Comparison of ENCODE assay signal across 15 mouse cellular contexts in the genomic region with DNA sequence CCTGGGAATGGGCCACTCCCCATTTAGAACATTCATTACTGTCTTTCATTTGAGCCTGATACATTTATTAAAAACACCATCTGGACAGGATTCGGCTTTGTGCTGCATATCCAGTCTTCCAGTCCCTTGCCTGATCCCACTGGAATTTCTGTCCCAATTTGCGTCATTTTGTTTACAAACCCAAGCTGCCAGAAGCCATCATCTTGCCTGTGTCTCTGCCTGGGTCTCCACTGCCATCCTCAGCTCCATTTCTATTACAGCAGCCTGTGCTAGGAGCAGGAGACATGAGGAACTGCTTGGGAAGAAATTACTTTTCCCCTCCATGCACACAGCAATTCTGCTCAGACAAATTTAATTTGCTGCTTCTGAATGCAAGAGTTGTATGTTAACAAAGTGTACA.
DNase-seq lines count a peak whose midpoint lies in the region; ATAC-seq and TF ChIP-seq lines count a peak whose summit lies in the region.
"Had no signal": no experiment of that assay in that cellular context is flagged by ENCODE, and none has a peak within 500 bp of the region (broad histone marks: within the 10 kb centered on the region; RNA-seq: fewer than 3 reads in every experiment).

No protein-coding gene starts in this region.

- no peaks in the 10 kb centered on the region for H3K9me3 ChIP-seq in forebrain, embryonic 14.5 days (replicated peaks; ENCODE audit: control insufficient read depth, low read length)
- H3K9me3 ChIP-seq in forebrain, embryonic 13.5 days (replicated peaks), result no peaks in the 10 kb centered on the region
- H3K9me3 ChIP-seq in intestine, postnatal 0 days (ENCODE audit: control insufficient read depth), result no peaks in the 10 kb centered on the region
- no peaks in the 10 kb centered on the region for H3K9me3 ChIP-seq in intestine, embryonic 16.5 days (ENCODE audit: control insufficient read depth, low read length)
- H3K9me3 ChIP-seq in midbrain, embryonic 14.5 days (ENCODE audit: control insufficient read depth, low read length), result no peaks in the 10 kb centered on the region
- H3K9me3 ChIP-seq in midbrain, embryonic 13.5 days, result no peaks in the 10 kb centered on the region
- no peaks in the 10 kb centered on the region for H3K9me3 ChIP-seq in neural tube, embryonic 15.5 days (replicated peaks)
- H3K9me3 ChIP-seq in embryonic facial prominence, embryonic 10.5 days, result no peaks in the 10 kb centered on the region
- H3K9me3 ChIP-seq: liver, embryonic 12.5 days; midbrain, embryonic 10.5 days had no signal

- no peaks in the 10 kb centered on the region for H3K36me3 ChIP-seq in forebrain, embryonic 14.5 days (ENCODE audit: control insufficient read depth, insufficient read depth, low read length)
- peaks cover 14% of the 10 kb centered on the region; the same call in 1 of the 2 replicates for H3K36me3 ChIP-seq in forebrain, embryonic 13.5 days (ENCODE audit: poor library complexity, severe bottlenecking)
- H3K36me3 ChIP-seq in intestine, postnatal 0 days (ENCODE audit: control insufficient read depth, insufficient read depth), result peaks cover 9% of the 10 kb centered on the region; the same call in 1 of the 2 replicates
- no peaks in the 10 kb centered on the region for H3K36me3 ChIP-seq in intestine, embryonic 16.5 days (ENCODE audit: control insufficient read depth, insufficient read depth, low read length)
- no peaks in the 10 kb centered on the region for H3K36me3 ChIP-seq in midbrain, embryonic 14.5 days (ENCODE audit: control insufficient read depth, insufficient read depth, low read length)
- H3K36me3 ChIP-seq in midbrain, embryonic 13.5 days, result peaks cover 13% of the 10 kb centered on the region
- no peaks in the 10 kb centered on the region; the same call in 1 of the 2 replicates for H3K36me3 ChIP-seq in neural tube, embryonic 15.5 days
- H3K36me3 ChIP-seq in embryonic facial prominence, embryonic 10.5 days (replicated peaks), result peaks cover 14% of the 10 kb centered on the region

- DNase-seq in forebrain, embryonic 14.5 days (ENCODE audit: low spot score), result peak; percentile 51
- DNase-seq in midbrain, embryonic 14.5 days, result peak; percentile 52
- DNase-seq in embryonic facial prominence, embryonic 10.5 days (ENCODE audit: low spot score), result no peak
- DNase-seq: embryo, embryonic 11 days; gastrocnemius, postnatal 10 days; heart, postnatal 4 days had no signal

- no peak overlapping the region for H3K4me3 ChIP-seq in forebrain, embryonic 14.5 days (ENCODE audit: low read depth, low read length)
- no peak overlapping the region for H3K4me3 ChIP-seq in forebrain, embryonic 13.5 days
- H3K4me3 ChIP-seq in intestine, postnatal 0 days (ENCODE audit: low read depth, low read length), result no peak overlapping the region
- H3K4me3 ChIP-seq in intestine, embryonic 16.5 days (ENCODE audit: low read length), result no peak overlapping the region
- no peak overlapping the region for H3K4me3 ChIP-seq in midbrain, embryonic 14.5 days (replicated peaks; ENCODE audit: low read depth, low read length)
- no peak overlapping the region for H3K4me3 ChIP-seq in midbrain, embryonic 13.5 days (replicated peaks)
- no peak overlapping the region for H3K4me3 ChIP-seq in neural tube, embryonic 15.5 days (replicated peaks)
- H3K4me3 ChIP-seq in embryonic facial prominence, embryonic 10.5 days, result no peak overlapping the region
- H3K4me3 ChIP-seq: liver, embryonic 12.5 days; midbrain, embryonic 10.5 days had no signal

- no peak overlapping the region for H3K9ac ChIP-seq in forebrain, embryonic 14.5 days (ENCODE audit: low read length)
- no peak overlapping the region for H3K9ac ChIP-seq in forebrain, embryonic 13.5 days
- no peak overlapping the region for H3K9ac ChIP-seq in intestine, postnatal 0 days (ENCODE audit: low read depth, low read length)
- no peak overlapping the region for H3K9ac ChIP-seq in intestine, embryonic 16.5 days (ENCODE audit: low read depth, low read length)
- H3K9ac ChIP-seq in midbrain, embryonic 14.5 days (replicated peaks; ENCODE audit: low read length), result no peak overlapping the region
- no peak overlapping the region for H3K9ac ChIP-seq in midbrain, embryonic 13.5 days (replicated peaks)
- no peak overlapping the region for H3K9ac ChIP-seq in neural tube, embryonic 15.5 days (replicated peaks)
- H3K9ac ChIP-seq: liver, embryonic 12.5 days had no signal

- peaks cover 11% of the 10 kb centered on the region for H3K4me1 ChIP-seq in forebrain, embryonic 14.5 days (ENCODE audit: control insufficient read depth, insufficient read depth, low read length)
- peaks cover 25% of the 10 kb centered on the region for H3K4me1 ChIP-seq in forebrain, embryonic 13.5 days
- H3K4me1 ChIP-seq in intestine, postnatal 0 days (replicated peaks; ENCODE audit: control insufficient read depth, insufficient read depth, low read length), result no peaks in the 10 kb centered on the region
- no peaks in the 10 kb centered on the region for H3K4me1 ChIP-seq in intestine, embryonic 16.5 days (ENCODE audit: control insufficient read depth, insufficient read depth, low read length)
- peaks cover 7% of the 10 kb centered on the region for H3K4me1 ChIP-seq in midbrain, embryonic 14.5 days (ENCODE audit: control insufficient read depth, insufficient read depth, low read length)
- H3K4me1 ChIP-seq in midbrain, embryonic 13.5 days (replicated peaks), result peaks cover 20% of the 10 kb centered on the region
- H3K4me1 ChIP-seq in neural tube, embryonic 15.5 days, result peaks cover 29% of the 10 kb centered on the region
- peaks cover 10% of the 10 kb centered on the region for H3K4me1 ChIP-seq in embryonic facial prominence, embryonic 10.5 days
- H3K4me1 ChIP-seq: liver, embryonic 12.5 days had no signal

- ATAC-seq in forebrain, embryonic 14.5 days, result no peak
- no peak for ATAC-seq in forebrain, embryonic 13.5 days
- no peak for ATAC-seq in intestine, postnatal 0 days
- no peak for ATAC-seq in intestine, embryonic 16.5 days
- ATAC-seq in midbrain, embryonic 14.5 days (ENCODE audit: low FRiP score, low TSS enrichment), result no peak
- no peak for ATAC-seq in midbrain, embryonic 13.5 days
- ATAC-seq in neural tube, embryonic 15.5 days (ENCODE audit: low FRiP score), result no peak
- ATAC-seq: activated CD4-positive, CD25-positive, alpha-beta regulatory T cell, adult 4 months; liver, embryonic 12.5 days had no signal

- no peaks in the 10 kb centered on the region for H3K27me3 ChIP-seq in forebrain, embryonic 14.5 days (replicated peaks; ENCODE audit: control insufficient read depth, insufficient read depth, low read length)
- H3K27me3 ChIP-seq in forebrain, embryonic 13.5 days, result no peaks in the 10 kb centered on the region
- no peaks in the 10 kb centered on the region for H3K27me3 ChIP-seq in intestine, postnatal 0 days (replicated peaks; ENCODE audit: control insufficient read depth, insufficient read depth, low read length)
- no peaks in the 10 kb centered on the region for H3K27me3 ChIP-seq in intestine, embryonic 16.5 days (replicated peaks; ENCODE audit: control insufficient read depth, insufficient read depth, low read length)
- H3K27me3 ChIP-seq in midbrain, embryonic 14.5 days (ENCODE audit: control insufficient read depth, insufficient read depth, low read length), result no peaks in the 10 kb centered on the region
- no peaks in the 10 kb centered on the region for H3K27me3 ChIP-seq in midbrain, embryonic 13.5 days
- no peaks in the 10 kb centered on the region for H3K27me3 ChIP-seq in neural tube, embryonic 15.5 days (replicated peaks)
- H3K27me3 ChIP-seq in embryonic facial prominence, embryonic 10.5 days (replicated peaks; ENCODE audit: low read depth, poor library complexity, severe bottlenecking), result no peaks in the 10 kb centered on the region
- H3K27me3 ChIP-seq: liver, embryonic 12.5 days had no signal

- no peak overlapping the region for H3K27ac ChIP-seq in forebrain, embryonic 14.5 days (ENCODE audit: low read depth, low read length)
- no peak overlapping the region for H3K27ac ChIP-seq in forebrain, embryonic 13.5 days
- H3K27ac ChIP-seq in intestine, postnatal 0 days (ENCODE audit: low read depth, low read length), result no peak overlapping the region
- no peak overlapping the region for H3K27ac ChIP-seq in intestine, embryonic 16.5 days (ENCODE audit: low read length)
- H3K27ac ChIP-seq in midbrain, embryonic 14.5 days (replicated peaks; ENCODE audit: low read depth, low read length), result no peak overlapping the region
- no peak overlapping the region for H3K27ac ChIP-seq in midbrain, embryonic 13.5 days
- 0 out of 2 replicates have a peak overlapping the region, but pooled peaks have one; percentile 9 for H3K27ac ChIP-seq in neural tube, embryonic 15.5 days (replicated peaks)
- no peak overlapping the region for H3K27ac ChIP-seq in embryonic facial prominence, embryonic 10.5 days (replicated peaks)
- H3K27ac ChIP-seq: kidney, postnatal 0 days; liver, embryonic 12.5 days; midbrain, embryonic 10.5 days had no signal

- TF ChIP-seq CTCF in intestine, postnatal 0 days (IDR thresholded peaks at IDR 0.05; ENCODE audit: low read depth), result peak; percentile 41

- 47% methylated on average over 2 of the region's 2 CpGs for WGBS in forebrain, embryonic 14.5 days
- 57% methylated on average over 2 of the region's 2 CpGs for WGBS in forebrain, embryonic 13.5 days
- WGBS in intestine, postnatal 0 days, result 56% methylated on average over 2 of the region's 2 CpGs
- WGBS in intestine, embryonic 16.5 days, result 70% methylated on average over 2 of the region's 2 CpGs
- 60% methylated on average over 2 of the region's 2 CpGs for WGBS in midbrain, embryonic 14.5 days
- WGBS in midbrain, embryonic 13.5 days, result 72% methylated on average over 2 of the region's 2 CpGs
- WGBS in neural tube, embryonic 15.5 days, result 36% methylated on average over 2 of the region's 2 CpGs
- 79% methylated on average over 2 of the region's 2 CpGs for WGBS in embryonic facial prominence, embryonic 10.5 days

- no peak overlapping the region for H3K4me2 ChIP-seq in forebrain, embryonic 14.5 days (ENCODE audit: low read length)
- H3K4me2 ChIP-seq in forebrain, embryonic 13.5 days, result no peak overlapping the region
- H3K4me2 ChIP-seq in intestine, postnatal 0 days (replicated peaks; ENCODE audit: low read depth), result no peak overlapping the region
- no peak overlapping the region for H3K4me2 ChIP-seq in intestine, embryonic 16.5 days (ENCODE audit: low read depth, low read length)
- H3K4me2 ChIP-seq in midbrain, embryonic 14.5 days (ENCODE audit: low read length), result no peak overlapping the region
- H3K4me2 ChIP-seq in midbrain, embryonic 13.5 days (replicated peaks), result no peak overlapping the region
- H3K4me2 ChIP-seq in neural tube, embryonic 15.5 days, result no peak overlapping the region
- H3K4me2 ChIP-seq: liver, embryonic 12.5 days had no signal
